Mouse (Mus musculus): Measurements from ENCODE around the gene Ttll11.

Gene Ttll11

DNA sequence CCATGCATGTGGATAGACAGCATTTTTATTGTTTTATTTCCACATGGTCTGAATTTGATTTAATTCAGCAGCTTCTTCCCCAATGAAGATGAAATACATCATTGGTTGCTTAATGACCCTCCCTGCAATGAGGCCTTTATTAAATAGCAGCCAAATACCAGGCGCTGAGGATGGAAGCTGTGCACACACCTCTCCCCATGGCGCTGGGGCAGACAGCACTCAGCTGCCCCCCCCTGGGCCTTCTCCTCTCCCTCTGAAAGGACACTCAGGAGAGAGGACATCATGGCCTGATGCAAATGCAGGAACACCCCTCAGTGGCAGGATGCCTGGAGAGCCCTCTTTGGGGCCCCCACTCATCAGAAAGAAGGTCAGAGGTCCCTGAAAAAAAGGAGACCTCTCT lies 16.4 kb downstream of the Ttll11 start:
- DNase-seq: no peak

DNA sequence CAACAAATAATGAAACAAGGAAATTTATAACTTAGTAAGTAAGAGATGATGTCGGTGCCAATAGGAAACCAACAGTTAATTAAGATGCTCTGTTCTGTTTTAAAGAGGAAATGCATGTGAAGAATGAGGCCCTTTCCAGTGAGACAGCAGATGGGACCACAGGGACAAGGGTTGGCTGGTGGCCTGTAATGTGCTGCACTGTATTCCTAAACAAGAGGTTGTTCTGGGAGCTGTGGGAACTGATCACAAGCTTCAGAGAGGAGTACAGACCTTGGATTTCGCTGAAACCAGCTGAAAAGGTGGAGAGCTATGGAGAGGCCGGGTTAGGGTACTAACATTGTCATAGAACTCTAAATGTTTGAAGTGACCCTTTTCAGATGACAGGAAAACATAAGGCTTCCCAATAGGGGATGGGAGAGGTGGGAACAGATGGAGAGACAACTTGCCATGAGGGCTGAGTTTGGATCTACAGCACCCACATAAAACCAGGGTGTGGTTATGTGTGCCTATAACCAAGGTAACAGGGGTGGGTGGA lies 18.1 kb downstream of the Ttll11 start:
- peak; percentile 51 for DNase-seq

DNA sequence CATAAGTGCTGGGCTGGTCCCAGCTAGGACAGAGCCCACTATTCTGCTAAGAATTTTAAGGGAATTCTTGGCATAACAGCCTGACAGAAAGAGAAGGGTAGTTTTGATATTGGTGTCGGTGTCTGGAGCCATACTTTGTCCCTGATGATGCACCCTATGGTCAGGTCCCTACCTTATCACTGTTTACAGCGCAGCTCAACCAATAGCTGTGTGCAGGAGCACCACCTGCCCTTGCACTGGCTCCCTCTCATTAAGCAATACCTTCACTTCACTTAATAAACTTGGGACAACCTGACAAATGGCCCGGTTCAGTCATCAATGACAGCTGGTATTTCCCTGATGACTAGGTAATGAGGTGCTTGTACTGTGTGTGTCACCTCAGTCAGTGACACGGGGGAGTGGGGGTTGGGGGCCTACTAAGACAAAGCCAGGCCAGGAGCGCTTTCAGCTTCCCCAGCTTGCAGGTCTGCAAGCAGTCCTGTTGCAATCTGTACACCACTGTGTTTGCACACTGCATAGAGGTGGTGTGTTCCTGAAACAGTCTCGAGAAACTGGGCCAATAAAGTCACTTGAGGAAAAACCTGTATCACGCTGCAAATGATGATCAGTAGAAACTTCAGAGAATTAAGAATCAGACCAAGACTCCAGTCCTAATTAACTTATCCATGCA lies 22.1 kb downstream of the Ttll11 start:
- DNase-seq: no peak

DNA sequence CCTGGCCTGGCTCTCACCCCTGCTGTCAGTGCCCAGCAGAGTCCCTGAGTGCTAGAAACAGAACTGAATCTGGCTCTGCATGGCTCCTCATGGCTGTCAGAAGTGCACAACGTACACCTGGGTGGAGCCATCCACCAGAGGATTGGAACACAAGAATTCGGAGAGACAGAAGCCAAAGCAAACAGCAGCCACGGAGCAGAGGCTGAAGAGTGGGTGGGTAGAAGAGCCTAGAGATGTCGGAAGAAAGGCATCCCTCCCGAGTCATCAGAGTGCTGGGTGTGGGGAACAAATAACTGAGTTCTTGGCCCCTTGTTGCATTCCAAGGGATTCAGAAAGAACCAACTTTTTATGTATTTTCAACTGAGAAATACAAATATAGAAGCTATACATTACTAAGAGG lies 24.5 kb downstream of the Ttll11 start:
- DNase-seq: no peak

DNA sequence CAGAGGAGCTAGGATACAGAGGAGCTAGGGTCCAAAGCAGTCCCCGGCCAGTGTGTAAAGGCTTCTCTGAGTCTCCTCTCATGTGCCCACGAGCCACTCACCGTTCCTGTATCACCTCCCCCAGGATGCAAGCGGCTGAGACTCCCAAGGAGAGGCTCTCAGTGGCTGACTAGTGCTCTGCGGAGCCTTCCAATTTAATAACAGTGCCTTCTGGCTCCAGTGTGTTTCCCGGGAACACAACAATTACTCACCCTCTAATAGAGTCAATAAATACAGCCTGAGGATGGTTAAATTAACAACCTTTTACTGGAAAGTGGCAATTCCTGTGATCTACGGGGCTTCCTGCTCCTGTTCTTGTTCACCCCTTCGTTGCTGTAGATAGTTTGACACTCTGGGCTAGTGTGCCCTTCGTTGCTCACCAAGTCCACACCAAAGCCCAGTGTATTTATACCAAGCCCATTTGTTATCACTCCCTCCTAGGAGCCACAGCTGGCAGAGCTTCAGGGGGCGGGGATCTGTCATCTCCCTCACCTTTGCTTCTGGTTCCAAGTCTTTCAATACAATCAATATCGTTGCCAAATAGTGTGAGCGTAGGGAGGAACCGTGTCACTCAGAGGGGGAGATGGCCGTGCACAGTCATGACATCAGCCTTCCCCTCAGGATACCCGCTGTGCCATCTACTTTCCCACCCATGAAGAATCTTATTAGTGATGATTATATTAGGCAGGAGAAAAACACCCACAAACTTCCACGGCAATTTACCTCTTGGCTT lies 27.3 kb downstream of the Ttll11 start:
- DNase-seq: no peak

DNA sequence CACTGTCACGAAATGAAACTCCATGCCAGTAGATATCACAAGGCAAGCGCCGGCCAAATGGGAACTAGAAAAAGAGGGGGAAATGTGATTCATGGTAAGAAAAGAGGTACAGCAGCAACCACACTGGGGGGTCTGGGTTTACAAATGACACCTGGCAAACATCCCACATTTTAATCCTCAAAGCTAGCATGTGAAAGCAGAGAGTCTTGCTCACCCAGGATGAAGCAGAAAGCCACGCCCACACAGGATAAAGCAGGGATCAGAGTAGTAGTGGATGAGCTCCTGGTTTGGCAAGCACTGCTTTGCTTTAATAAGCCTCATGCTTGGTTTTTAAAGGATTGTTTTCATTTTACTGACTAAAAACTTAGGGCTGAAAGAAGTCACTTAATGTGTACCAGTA lies 34.8 kb downstream of the Ttll11 start:
- no peak for DNase-seq

DNA sequence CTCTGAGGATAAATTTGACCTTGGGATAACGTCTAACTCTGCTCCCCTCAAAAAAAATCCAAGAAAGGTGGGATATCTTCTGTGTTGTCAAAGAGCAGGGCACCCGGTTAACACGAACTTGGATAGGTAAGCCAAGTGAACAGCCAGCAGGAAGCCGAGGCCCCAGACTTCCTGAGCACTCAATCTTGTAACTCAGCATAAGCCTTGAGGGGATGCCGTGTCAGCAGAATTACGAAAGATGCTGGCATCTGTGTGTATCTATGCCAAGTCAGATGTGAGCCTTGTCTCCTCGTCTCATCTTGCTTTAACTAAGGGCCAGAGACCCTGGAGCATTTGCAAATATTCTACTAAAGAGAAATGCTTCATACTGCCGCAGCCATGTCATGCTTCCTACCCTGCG lies 36.8 kb downstream of the Ttll11 start:
- no peak for DNase-seq

DNA sequence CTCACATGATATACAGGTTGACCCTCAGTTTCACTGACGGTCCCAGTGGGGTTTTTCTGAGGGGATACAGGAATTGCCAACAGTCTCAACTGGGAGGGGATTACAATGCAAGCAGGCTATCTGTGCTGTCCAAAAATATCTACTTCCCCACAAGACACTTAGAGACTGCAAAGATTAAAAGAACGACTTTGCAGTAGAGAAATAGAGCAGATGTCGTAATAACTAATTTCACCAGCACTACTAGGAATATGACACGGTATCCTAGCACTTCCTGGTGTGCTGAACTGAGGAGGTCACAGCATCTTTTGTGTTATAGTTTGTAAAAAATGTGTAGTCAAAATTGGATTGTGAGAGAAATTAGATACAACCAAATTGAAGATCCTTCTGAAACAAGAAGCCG lies 44.7 kb downstream of the Ttll11 start:
- no peak for DNase-seq

DNA sequence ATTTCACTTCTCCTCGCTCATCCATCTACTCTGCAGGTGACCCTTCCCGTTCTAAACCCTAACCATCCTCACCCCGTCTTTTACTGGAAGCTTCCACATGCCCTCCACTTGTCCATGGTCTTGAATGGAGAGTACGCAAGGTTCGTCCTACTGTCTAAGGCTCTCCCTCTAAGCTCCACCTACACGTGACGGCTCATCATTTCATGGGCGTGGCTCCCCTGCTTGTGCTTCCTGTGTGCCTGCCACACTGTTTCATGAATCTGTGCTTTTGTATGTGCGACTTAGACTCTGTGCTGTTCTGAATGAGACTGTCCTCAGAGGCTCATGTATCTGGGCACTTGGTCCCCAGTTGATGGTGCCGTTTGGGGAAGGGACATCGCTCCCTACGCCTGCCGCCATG lies 46.6 kb downstream of the Ttll11 start:
- no peak for DNase-seq

DNA sequence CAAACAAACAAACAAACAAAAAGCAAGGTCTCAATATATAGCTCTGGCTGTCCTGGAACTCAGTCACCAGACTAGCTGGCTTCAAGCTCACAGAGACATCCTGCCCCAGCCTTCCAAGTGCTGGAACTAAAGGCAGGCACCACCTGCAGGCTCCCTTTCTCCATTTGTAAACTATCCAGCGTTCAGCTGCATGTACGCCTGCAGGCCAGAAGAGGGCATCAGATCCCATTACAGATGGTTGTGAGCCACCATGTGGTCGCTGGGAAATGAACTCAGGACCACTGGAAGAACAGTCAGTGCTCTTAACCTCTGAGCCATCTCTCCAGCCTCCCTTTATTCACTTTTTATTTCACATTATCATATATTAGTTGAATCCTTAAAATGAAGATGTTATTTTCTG lies 48.1 kb downstream of the Ttll11 start:
- peak; percentile 28 for DNase-seq

DNA sequence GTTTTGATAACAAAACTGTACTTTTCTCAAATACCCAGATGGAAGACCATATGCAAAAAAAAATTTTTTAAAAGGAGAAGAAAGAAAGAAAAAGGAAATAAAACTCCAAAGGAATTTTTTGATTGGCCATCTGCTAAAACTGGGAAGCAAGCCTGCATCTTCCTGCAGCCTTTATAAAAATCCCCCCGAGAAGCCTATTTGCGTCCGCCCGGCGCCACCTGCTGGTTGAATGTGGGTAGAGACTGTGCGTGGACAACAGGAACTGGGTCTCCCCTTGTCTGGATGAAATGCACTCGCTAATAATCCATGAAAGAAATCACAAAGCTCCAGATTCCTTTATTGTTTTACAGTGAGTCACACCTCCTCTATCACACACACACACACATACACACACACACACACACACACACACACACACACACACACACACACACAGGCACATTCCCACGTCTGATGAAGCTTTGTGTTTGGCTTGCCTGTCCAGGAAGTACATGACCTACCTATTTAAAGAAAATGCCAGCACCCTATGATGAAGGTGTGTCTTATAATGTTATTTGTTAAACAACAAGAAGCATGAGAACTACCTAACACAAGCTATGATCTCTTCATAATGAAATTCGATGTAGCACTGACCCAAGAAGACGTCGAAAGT lies 49.1 kb downstream of the Ttll11 start:
- peak; percentile 78 for DNase-seq

DNA sequence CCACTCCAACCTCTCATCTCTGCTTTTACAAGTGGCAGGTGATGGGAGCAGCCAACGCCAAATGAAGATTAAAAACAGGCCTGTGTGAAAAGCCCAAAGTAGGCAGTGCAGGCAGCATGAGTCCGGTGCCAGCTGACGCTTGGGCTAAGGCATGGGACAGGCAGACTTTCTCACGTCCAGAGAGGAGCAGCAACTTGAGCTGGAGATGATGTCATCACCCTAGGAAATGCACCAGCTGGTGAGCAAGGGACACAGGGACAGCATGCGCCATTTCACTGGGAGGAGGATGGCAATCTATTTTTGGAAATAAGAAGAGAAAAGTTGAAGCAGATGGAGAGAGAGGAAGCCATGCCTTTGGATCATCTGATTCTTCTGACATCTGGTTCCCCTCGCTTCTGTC lies 51.6 kb downstream of the Ttll11 start:
- peak; percentile 59 for DNase-seq

DNA sequence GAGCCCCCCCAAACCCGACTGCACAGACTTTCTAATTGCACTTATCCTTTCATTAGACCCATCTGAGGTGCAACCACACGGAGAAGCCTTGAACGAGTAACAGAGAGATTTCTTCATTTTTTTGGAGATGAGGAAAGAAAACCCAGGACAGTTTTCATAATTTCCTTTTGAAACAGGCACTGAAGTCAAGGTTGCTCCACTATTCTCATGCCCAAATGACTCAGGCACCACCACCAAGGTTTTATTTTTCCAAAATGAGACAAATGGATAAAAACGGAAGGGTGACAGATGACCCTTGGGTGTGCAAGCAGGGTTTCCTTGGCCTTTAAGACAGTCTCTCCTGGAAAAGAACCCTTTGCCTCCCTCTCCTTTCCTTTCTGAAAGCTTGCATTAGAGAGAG lies 54.8 kb downstream of the Ttll11 start:
- DNase-seq: no peak

DNA sequence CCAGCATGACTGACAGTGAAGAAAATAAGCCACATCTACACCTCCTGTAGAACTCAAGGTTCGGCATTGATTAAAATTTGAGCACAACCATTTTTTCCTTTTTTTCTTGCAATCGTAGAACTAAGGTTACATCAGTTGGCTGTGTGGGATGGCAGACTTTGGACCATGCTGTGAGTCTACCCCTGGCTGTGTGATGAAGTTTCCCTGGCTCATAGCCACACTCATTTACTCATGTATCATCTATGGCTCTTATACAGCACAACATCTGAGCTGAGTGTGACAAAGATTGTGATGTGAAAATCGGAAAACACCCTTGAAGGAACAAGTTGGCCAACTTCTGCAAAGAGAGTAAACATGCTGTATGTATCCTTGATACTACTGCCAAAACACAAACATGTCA lies 56.8 kb downstream of the Ttll11 start:
- no peak for DNase-seq

DNA sequence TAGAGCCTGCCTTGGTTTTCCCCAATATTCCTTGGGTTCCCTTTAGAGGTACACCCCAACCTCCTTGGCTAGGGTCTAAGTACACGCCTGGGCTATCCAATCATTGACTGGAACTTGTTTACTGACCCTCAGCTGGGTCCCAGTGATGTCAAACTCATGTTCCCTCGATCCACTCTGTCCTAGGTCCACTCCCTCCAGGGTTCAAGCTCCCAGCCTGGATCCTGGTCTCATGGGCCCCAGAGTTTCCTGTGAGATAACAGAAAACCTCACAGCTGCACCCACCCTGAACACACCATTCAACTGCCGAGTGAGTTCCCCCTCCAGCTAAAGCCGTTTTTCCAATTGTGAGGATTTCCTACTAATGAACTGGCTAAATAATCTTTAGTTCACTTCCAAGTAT lies 67.6 kb downstream of the Ttll11 start:
- DNase-seq: no peak

DNA sequence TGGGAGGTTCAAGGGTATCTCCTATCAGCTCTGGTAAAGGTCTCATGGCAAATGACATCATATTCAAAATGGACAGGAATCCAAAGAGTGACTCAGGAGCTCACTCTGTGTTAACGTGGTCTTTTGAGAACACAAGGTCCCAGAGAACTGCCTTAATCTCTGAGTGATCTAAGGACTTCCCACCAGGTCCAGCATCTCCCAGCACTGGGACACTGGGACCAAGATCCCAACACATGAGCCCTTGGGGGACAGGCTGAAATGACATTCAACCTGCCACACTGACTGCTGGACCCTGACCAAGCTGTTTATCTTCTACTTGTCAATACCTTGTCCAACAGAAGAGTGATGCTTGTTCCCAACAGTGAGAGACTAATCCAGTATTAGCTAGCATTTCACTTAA lies 68.0 kb downstream of the Ttll11 start:
- no peak for DNase-seq

DNA sequence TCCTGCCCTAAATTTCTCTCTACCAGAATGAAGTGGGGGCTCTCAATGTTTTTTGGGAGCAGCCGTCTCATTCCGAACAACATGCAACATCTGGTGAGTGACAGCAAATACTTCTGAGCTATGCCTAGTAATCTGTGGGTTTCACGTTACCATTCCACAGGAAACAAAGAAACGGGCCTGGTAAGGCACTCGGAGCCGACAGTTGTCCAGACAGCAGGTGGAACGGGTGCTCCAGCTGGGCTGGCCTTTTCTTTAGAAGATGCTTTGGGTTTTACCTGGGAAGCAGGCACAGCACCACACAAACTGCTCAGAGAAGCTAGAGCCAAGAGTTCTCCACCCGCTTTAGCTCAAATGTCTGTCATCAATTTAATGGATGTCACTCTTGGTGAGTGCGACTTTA lies 69.0 kb downstream of the Ttll11 start:
- peak; percentile 55 for DNase-seq

DNA sequence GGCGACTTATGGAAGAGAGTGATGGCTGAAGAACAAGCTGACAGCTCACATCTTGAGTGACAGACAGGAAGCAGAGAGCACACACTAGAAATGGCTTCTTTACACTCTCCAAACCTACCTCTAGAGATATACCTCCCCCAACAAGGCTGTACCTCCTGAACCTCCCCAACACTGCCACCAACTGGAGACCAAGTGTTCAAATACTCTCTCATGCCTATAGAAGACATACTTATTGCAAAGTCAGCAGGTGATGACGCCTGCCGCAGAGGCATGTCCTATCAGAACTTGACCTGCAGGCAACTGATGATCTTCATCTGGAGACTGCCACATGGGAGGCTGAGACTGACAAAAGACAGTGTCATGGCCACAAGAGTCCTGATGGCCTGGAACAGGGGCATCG lies 70.4 kb downstream of the Ttll11 start:
- no peak for DNase-seq

DNA sequence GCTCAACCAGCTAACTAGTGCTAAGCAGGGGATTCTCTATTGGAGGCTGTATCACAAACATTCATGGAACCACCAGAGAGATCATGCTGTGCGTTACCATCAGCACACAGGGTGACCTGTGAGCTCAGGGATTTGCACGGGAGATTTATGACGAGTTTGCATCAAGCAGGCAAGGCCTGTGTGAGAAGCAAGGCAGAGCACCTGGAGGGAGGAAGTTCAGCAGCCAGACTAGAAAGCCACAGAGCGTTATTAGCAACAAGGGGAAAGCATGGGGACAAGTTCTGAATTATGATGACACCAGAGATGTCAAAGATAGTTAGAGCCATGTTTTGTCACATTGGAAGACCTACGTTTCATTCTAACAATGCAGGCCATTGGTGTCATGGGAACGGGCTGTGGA lies 72.1 kb downstream of the Ttll11 start:
- DNase-seq: no peak

DNA sequence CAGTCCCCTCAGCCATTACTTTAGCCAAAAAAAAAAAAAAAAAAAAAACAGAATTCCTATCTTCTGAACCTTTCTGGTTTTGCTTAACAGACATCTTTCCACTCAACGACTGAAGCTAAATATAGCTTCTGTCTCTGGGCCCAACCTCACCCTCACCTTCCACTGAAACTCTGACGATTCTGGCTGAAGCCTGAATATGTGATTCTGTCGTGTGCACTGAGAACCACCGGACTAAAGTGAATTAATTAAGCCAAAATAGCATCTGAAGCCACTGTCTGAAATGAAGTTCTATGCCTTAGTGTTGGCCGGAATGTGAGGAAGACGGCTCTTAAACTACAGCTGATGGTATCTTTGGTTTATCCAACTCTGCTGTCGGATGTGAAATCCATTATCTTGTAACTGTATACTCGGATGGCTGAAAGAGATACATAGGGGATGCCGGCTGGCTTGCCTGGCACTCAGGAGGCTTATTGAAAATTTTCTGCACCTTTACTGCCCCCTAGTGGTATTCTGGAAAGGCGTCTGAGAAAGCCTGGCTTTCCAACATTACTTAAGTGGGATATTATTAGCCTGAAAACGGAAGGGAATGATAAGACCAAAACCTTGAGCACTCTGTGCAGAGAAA lies 73.4 kb downstream of the Ttll11 start:
- peak; percentile 90 for DNase-seq

DNA sequence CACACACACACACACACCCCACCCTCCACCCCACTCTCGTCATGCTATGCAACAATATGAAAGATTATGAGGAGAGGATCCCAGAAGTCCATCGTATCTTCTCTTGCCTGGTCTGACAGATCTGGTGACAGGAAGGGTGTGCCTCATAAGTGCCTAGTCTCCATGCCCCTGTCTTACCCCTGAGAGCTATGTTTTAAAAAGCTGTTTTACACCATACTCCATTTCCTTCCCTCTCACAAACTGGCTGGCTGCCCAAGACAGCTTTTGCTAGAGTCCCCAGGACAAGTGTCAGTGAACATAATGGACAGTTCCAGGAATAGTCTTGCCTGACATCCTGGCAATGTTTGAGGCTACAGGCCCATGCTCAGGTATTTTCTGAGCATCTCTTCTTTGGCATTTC lies 78.9 kb downstream of the Ttll11 start:
- DNase-seq: no peak

DNA sequence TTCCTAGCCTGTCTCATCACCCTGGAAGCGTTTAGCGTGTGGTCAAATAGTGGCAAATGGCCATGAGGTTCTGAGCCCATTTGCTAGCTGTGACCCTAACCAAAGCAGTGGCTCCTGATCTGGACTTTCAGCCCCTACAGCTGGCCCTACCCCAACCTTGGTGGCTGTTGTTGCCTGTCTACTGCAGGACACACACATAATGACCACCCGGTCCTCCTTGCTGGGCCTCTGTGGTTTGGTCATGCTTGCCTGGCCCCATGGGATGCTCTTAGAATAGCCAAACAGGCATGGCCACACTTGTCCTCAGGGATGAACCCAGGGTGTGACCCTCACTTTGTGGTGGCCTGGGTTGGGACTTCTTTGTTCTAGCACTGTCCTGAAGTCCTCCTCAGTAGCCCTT lies 80.0 kb downstream of the Ttll11 start:
- no peak for DNase-seq

DNA sequence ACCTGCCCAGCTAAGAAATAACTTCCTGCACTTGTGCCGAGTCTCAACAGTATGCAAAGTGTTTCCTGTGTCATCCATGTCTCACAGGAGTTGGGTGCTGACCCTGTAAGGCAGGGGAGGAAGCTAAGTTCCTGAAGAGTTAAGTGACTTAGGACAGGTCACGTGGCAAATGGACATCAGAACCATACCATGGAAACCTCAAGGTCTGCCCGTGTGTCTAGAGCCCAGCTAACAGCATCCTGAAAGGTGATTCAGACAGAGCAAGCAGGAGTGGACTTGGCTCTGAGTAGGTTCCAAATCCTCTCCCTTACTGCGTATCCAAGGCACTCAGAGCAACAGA lies 80.6 kb downstream of the Ttll11 start:
- DNase-seq: no peak
